Mouse (Mus musculus) cerebellum, adult 8-10 months (tissue): ENCODE results near the gene Ghrl.

Experiments
- DNase-seq: peaks from one replicate; pipeline ENCODE4 v3.0.0; 2022

The Ghrl gene

DNA sequence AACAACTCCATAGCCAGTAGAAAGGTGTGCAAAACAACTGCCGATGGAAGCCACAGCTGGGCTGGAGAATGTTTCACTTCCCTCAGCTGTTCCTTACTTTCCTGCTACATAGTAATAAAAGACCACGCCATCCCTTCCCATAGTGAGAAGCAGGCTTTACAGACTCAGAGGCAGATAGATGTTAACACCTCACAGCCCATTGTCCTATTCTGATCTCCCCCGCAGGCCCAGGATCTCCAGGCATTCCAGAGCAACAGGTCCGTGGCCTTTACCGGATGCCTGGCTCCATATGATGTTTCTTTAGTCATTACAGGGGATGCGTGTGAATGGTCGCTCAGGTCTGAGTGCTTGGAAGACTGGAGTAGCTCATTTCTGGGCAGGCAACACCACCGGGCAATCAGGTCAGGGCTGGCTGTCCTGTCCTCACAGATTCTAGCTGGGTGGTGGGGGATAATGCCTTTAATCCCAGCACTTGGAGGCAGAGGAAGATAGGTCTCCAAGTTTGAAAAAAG, 52.0 kb downstream of the Ghrl start:
- DNase-seq, result no peak
